Mouse (Mus musculus) lung, embryonic 15.5 days (tissue): ENCODE results near the gene Inhba. TPM values are rescaled to one million over a fixed set of nuclear protein-coding genes. Genes with fewer than 3 reads are reported as not detected.
A peak's percentile ranks its signal among the peaks of the same experiment; 100 is the strongest.

ENCODE experiments used
- ATAC-seq: fragments of 200-750 bp; cut with Nextera tagmentation; 2 replicates; pipeline ENCODE4 v1.8.0; 2017; ENCODE audit warnings: moderate number of reproducible peaks, borderline replicate concordance; ENCODE audit not compliant: low FRiP score, low TSS enrichment; ENCODE audit errors: extremely low read depth
- H3K27ac ChIP-seq: fragments of 300-500 bp; sonication (generic); 2 replicates; pipeline ENCODE4 v1.5.1; 2015; ENCODE audit warnings: moderate library complexity, mild to moderate bottlenecking, inconsistent platforms
- H3K27me3 ChIP-seq: fragments of 300-500 bp; sonication (generic); 2 replicates; pipeline ENCODE4 v1.6.1; 2015; ENCODE audit warnings: inconsistent platforms
- H3K36me3 ChIP-seq: fragments of 300-500 bp; sonication (generic); 2 replicates; pipeline ENCODE4 v1.6.1; 2015; ENCODE audit warnings: inconsistent platforms
- H3K4me1 ChIP-seq: fragments of 300-500 bp; sonication (generic); 2 replicates; pipeline ENCODE4 v1.6.1; 2015; ENCODE audit warnings: inconsistent platforms
- H3K4me2 ChIP-seq: fragments of 300-500 bp; sonication (generic); 2 replicates; pipeline ENCODE4 v1.6.1; 2015; ENCODE audit warnings: inconsistent platforms, mild to moderate bottlenecking, moderate library complexity
- H3K4me3 ChIP-seq: fragments of 300-500 bp; sonication (generic); 2 replicates; pipeline ENCODE4 v1.5.1; 2015; ENCODE audit warnings: mild to moderate bottlenecking, inconsistent platforms
- H3K9ac ChIP-seq: fragments of 300-500 bp; sonication (generic); 2 replicates; pipeline ENCODE4 v1.6.1; 2015; ENCODE audit warnings: inconsistent platforms
- H3K9me3 ChIP-seq: fragments of 300-500 bp; sonication (generic); 2 replicates; pipeline ENCODE4 v1.6.1; 2016; ENCODE audit warnings: inconsistent platforms
- WGBS: fragments of 180-500 bp; shearing (Covaris S2); methylation state at CpG from one replicate; pipeline ENCODE4 v1.1.7; 2015; 5-methylcytosine and 5-hydroxymethylcytosine counted together
- polyA plus RNA-seq: library from polyadenylated mRNA; unstranded; fragments of >200 nt; fragmentation: Nextera tagmentation; extraction: Ambion mirVana; gene quantifications from 2 replicates; pipeline ENCODE4 v1.2.1, GENCODE M21; 2015

Gene Inhba
- polyA plus RNA-seq, 1 experiment from 2014 or later: 4.7 TPM

DNA sequence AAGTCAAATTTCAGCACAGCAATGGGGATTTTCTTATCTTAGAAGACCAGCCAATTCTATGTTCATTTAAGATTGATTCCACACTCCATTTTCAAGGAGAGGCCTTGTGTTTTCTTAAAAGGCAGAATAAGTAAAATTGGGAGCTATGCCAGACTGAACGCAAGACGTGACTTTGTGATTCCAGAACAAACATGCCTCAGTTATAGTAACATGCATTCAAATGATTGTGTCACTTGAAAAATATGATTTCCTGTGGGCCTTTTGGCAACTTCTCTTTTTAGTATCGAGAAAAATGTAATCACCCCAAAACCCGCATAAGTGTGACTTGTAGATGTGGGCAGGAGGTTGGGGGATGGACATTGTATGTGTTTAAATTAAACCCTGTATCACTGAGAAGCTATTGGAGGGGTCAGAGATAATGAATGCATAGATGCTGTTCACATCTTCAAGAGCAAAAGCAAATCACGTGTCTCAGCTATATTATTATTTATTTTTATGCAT lies 19.0 kb downstream of the Inhba start:
- no peak; the same call in 1 of the 2 replicates for ATAC-seq
- Histone ChIP-seq H3K4me1 (no peaks in the 10 kb centered on the region), H3K4me3 (no peak overlapping the region), H3K27me3 (no peaks in the 10 kb centered on the region), H3K36me3 (no peaks in the 10 kb centered on the region), H3K27ac (no peak overlapping the region), H3K9me3 (no peaks in the 10 kb centered on the region), H3K9ac (no peak overlapping the region), H3K4me2 (no peak overlapping the region)
- 35% methylated on average over 5 of the region's 5 CpGs for WGBS

DNA sequence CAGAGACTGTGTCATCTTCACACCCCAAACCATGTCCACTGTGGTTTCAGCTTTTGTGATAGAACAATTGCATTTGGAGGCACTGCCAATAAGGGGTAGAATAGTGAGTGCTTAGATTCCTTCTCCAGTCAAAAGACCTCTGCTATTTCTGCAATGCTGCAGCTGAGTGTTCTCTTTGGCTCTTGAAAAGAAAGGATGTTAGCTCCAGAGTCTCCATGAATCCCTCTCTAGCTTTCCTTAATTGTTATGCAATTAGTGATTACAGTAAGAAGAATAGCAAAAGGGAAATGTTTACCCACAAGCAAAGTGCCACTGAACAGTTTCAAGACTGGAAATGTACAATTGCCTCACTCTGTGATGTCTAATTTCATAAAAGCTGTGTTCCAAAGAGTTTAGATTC lies 20.8 kb downstream of the Inhba start:
- Histone ChIP-seq H3K9me3 (no peaks in the 10 kb centered on the region), H3K4me1 (no peaks in the 10 kb centered on the region), H3K9ac (no peak overlapping the region), H3K27me3 (no peaks in the 10 kb centered on the region), H3K27ac (no peak overlapping the region), H3K36me3 (no peaks in the 10 kb centered on the region), H3K4me2 (no peak overlapping the region), H3K4me3 (no peak overlapping the region)
- no peak for ATAC-seq

DNA sequence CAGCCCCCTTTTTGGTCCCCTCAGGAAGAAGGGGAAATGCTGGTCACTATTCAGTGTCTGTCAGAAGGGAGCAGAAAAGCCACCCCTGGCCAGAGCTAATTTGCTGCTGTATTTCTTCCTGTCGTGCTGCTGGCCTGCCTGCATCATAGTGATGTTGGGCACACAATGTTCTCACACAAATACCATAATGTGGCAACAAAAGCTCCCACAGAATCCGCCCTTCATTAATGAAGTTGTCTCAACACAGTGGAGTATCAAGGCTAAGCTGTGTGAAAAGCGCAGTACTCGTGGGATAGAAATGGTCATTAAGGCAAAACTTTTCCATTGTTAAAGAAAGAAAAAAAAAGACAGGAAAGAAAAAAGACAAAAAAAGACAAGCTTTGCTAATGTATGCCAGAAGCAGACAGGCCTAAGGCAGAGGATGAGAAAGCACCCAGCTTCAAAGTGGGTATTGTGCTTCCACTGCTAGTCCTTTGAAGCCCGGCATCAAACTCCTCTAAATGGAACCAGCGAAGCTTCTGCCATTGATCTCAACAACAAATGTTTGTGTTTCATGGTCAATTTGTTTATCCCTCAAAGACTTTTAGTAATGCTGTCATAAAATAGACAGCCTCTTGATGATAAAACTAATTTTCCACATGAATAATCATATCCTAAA lies 21.4 kb downstream of the Inhba start:
- H3K4me3 ChIP-seq: no peak overlapping the region
- no peaks in the 10 kb centered on the region for H3K4me1 ChIP-seq
- H3K27ac ChIP-seq: no peak overlapping the region
- no peaks in the 10 kb centered on the region for H3K36me3 ChIP-seq
- H3K9ac ChIP-seq: no peak overlapping the region
- WGBS: 73% methylated on average over 6 of the region's 6 CpGs
- H3K27me3 ChIP-seq: no peaks in the 10 kb centered on the region
- ATAC-seq: no peak
- H3K9me3 ChIP-seq: no peaks in the 10 kb centered on the region
- no peak overlapping the region for H3K4me2 ChIP-seq

DNA sequence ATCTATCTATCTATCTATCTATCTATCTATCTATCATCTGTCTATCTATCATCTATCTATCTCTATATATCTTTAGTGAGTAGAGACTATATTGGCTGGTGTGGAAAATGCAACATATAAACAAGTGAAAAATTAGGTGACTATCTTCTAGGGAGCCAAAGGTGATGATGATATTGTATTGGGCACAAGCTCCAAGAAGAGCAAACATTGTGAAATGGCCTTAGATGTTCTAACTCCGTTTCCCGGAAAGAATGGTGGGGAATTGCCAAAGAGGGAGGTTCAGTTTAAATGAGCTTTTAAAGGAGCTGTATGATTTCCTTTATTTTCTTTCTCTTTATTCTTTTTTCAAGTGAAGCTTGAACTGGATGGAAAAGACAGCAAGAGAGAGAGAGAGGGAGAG lies 57.4 kb downstream of the Inhba start:
- no peak overlapping the region for H3K27ac ChIP-seq
- no peak overlapping the region for H3K9ac ChIP-seq
- no peaks in the 10 kb centered on the region for H3K27me3 ChIP-seq
- WGBS: 65% methylated on average over 2 of the region's 2 CpGs
- H3K9me3 ChIP-seq: no peaks in the 10 kb centered on the region
- H3K4me3 ChIP-seq: no peak overlapping the region
- H3K36me3 ChIP-seq: no peaks in the 10 kb centered on the region
- H3K4me1 ChIP-seq: no peaks in the 10 kb centered on the region
- no peak for ATAC-seq
- H3K4me2 ChIP-seq: no peak overlapping the region

DNA sequence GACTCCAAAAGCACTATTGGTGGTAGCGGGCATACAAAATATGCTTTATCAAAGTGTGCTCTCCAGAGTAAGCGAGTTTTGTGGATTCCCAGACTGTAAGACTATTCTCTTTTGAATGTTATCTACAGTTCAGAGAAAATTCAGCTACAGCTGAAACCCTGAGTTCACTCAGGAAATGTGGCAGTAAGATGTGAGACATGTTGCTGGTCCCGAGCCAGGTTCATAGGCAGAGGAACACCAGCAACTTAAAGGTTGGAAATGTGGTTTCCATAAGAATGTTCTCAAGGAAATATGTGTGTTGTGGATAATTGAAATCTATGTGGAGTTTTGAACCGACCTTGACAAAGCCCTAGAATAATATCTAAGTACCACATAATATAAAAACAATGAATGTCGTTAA lies 65.6 kb downstream of the Inhba start:
- Histone ChIP-seq H3K27me3 (no peaks in the 10 kb centered on the region), H3K9me3 (no peaks in the 10 kb centered on the region), H3K4me2 (no peak overlapping the region), H3K4me3 (no peak overlapping the region), H3K27ac (no peak overlapping the region), H3K4me1 (no peaks in the 10 kb centered on the region), H3K36me3 (no peaks in the 10 kb centered on the region), H3K9ac (no peak overlapping the region)
- no peak for ATAC-seq
- WGBS: 40% methylated on average over 5 of the region's 5 CpGs

DNA sequence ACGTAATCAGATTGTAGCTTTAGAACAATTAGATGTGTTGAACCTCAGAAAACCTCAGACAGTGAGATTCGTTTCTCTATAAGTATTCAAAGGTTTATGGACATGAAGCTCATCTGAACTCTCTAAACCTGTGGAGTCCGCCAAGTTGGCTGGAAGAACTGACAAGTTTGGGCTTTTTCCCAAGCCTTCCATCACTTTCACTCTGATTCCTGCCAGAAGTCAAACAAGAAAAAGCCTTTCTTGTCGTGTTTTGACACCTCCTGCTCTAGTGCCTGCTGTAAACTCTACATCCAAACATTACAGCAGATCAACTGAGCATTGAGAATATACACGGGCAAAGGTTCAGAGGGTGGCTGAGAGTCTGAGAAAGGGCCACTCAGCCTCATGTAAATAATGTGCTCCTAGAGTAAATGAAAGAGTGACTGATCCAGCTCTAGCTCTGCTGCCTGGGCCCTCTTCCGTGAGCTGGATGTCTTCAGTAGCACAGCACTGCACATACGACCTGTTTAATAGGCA lies 66.6 kb downstream of the Inhba start:
- H3K9ac ChIP-seq: no peak overlapping the region
- H3K27me3 ChIP-seq: no peaks in the 10 kb centered on the region
- ATAC-seq: peak; percentile 77
- H3K4me3 ChIP-seq: no peak overlapping the region
- no peak overlapping the region for H3K4me2 ChIP-seq
- 31% methylated on average over 7 of the region's 7 CpGs for WGBS
- H3K4me1 ChIP-seq: no peaks in the 10 kb centered on the region
- no peaks in the 10 kb centered on the region for H3K36me3 ChIP-seq
- no peak overlapping the region for H3K27ac ChIP-seq
- H3K9me3 ChIP-seq: no peaks in the 10 kb centered on the region

DNA sequence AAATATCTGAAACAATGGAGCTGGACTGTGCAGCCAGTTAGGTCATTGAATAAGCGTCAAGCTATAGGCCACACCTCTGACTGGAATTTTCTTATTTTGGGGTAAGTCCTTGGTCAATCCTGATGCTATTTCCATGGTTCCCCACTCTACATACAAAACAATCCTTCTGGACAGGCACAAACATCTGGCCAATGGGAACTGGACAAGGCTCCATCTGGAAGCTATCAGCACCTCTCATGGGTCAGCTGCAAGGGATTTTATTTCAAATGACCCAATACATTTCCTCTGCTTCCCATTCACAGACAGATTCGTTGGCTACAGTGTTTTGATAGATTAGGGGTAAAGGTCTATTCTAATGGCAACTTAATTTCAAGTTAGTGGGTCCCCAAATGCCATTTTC lies 68.6 kb downstream of the Inhba start:
- no peaks in the 10 kb centered on the region for H3K4me1 ChIP-seq
- WGBS: 55% methylated on average over 2 of the region's 2 CpGs
- no peak overlapping the region for H3K4me2 ChIP-seq
- no peak overlapping the region for H3K9ac ChIP-seq
- no peaks in the 10 kb centered on the region for H3K36me3 ChIP-seq
- no peak overlapping the region for H3K27ac ChIP-seq
- H3K27me3 ChIP-seq: no peaks in the 10 kb centered on the region
- no peak overlapping the region for H3K4me3 ChIP-seq
- no peaks in the 10 kb centered on the region for H3K9me3 ChIP-seq
- ATAC-seq: no peak
